Mouse (Mus musculus) MEL (cell line): ENCODE measurements at regions not wholly inside any gene's neighbourhood (a gene's known extent, or its start where the extent isn't known, plus 50 kb on each side); places are given as distances from the start of the nearest gene placed in this dataset.

Experiments used
- CTCF ChIP-seq, 3 experiments: IDR thresholded peaks in 2 of 3; conservative IDR thresholded peaks in 1 of 3; 2 replicates each; pipeline ENCODE4 v1.5.1; 2011 to 2012; ENCODE audit warnings: low read length in 3 of 3, low read depth in 2 of 3, mild to moderate bottlenecking in 2 of 3, improper control_type of control experiment in 1 of 3, inconsistent platforms in 1 of 3, mixed read lengths in 1 of 3, moderate library complexity in 1 of 3; ENCODE audit not compliant: control insufficient read depth in 1 of 3, insufficient read depth in 1 of 3, poor library complexity in 1 of 3, severe bottlenecking in 1 of 3
- E2F4 ChIP-seq: IDR thresholded peaks from 2 replicates; pipeline ENCODE4 v1.6.1; 2011; ENCODE audit warnings: low read depth, low read length, improper control_type of control experiment, borderline replicate concordance
- GATA1 ChIP-seq: IDR thresholded peaks from 2 replicates; pipeline ENCODE4 v1.6.1; 2011; ENCODE audit warnings: low read depth, low read length, improper control_type of control experiment
- MYB ChIP-seq: IDR thresholded peaks from 2 replicates; pipeline ENCODE4 v1.6.1; 2011; ENCODE audit warnings: mild to moderate bottlenecking, low read depth, low read length, improper control_type of control experiment
- NRF1 ChIP-seq: IDR thresholded peaks from 2 replicates; pipeline ENCODE4 v1.6.1; 2014; ENCODE audit warnings: low read depth, mild to moderate bottlenecking, inconsistent platforms, low read length, improper control_type of control experiment, moderate library complexity; ENCODE audit not compliant: poor library complexity, insufficient read depth, severe bottlenecking
- POLR2A ChIP-seq, 2 experiments: IDR thresholded peaks; 2 replicates each; pipeline ENCODE4 v1.6.1; 2011 to 2012; ENCODE audit warnings: low read length in 2 of 2, mild to moderate bottlenecking in 2 of 2, control low read depth in 1 of 2, improper control_type of control experiment in 1 of 2, low read depth in 1 of 2, moderate library complexity in 1 of 2; ENCODE audit not compliant: control insufficient read depth in 1 of 2, insufficient read depth in 1 of 2, poor library complexity in 1 of 2
- RAD21 ChIP-seq: IDR thresholded peaks from 2 replicates; pipeline ENCODE4 v1.6.1; 2011; ENCODE audit warnings: mild to moderate bottlenecking, low read depth, low read length, improper control_type of control experiment
- TAL1 ChIP-seq: IDR thresholded peaks from 2 replicates; pipeline ENCODE4 v1.6.1; 2012; ENCODE audit warnings: mild to moderate bottlenecking, inconsistent platforms, low read length, moderate library complexity, mixed read lengths
- TBP ChIP-seq: IDR thresholded peaks from 2 replicates; pipeline ENCODE4 v1.8.0; 2011; ENCODE audit warnings: low read depth, low read length, improper control_type of control experiment

- TF ChIP-seq E2F4: no peak
- TF ChIP-seq CTCF (IDR thresholded peaks at IDR 0.05 in 2 of 3, conservative IDR thresholded peaks at IDR 0.05 in 1 of 3; ENCODE audit: control insufficient read depth in 1 of 3, insufficient read depth in 1 of 3, low read depth in 2 of 3, low read length in 3 of 3, poor library complexity in 1 of 3, severe bottlenecking in 1 of 3): no peak
- no peak for TF ChIP-seq RAD21
- no peak for TF ChIP-seq TBP
- no peak for TF ChIP-seq POLR2A (IDR thresholded peaks at IDR 0.05; ENCODE audit: control insufficient read depth in 1 of 2, insufficient read depth in 1 of 2, low read depth in 1 of 2, low read length in 2 of 2, poor library complexity in 1 of 2)
- no peak for TF ChIP-seq TAL1
- no peak for TF ChIP-seq NRF1
- TF ChIP-seq MYB: no peak
- no peak for TF ChIP-seq GATA1
Measured at GRCm38 (mm10) chr7:78971644-78972313, 58.6 kb downstream of the Isg20 start.
